Mouse (Mus musculus) bone marrow macrophage, adult 2 months (primary cell): ENCODE data around the gene Vars. TPM values are rescaled to one million over a fixed set of nuclear protein-coding genes. Genes with fewer than 3 reads are reported as not detected.

Experiments used
- H3K27ac ChIP-seq: 2 replicates; pipeline ENCODE4 v1.5.1; 2012; ENCODE audit warnings: low read depth, low read length; ENCODE audit not compliant: insufficient read depth
- H3K4me1 ChIP-seq: 2 replicates; pipeline ENCODE4 v1.6.1; 2012; ENCODE audit warnings: low read length; ENCODE audit not compliant: control insufficient read depth, insufficient read depth
- H3K4me3 ChIP-seq: 2 replicates; pipeline ENCODE4 v1.5.1; 2012; ENCODE audit warnings: mild to moderate bottlenecking, low read length, moderate library complexity; ENCODE audit not compliant: insufficient read depth
- CTCF ChIP-seq: IDR thresholded peaks from 2 replicates; pipeline ENCODE4 v1.5.1; 2012; ENCODE audit warnings: low read depth, mild to moderate bottlenecking, low read length, moderate library complexity
- POLR2A ChIP-seq: IDR thresholded peaks from 2 replicates; pipeline ENCODE4 v1.6.1; 2012; ENCODE audit warnings: mild to moderate bottlenecking, low read depth, low read length, borderline replicate concordance
- polyA plus RNA-seq: library from polyadenylated mRNA; stranded (reverse); fragments of >200 nt; gene quantifications from 2 replicates; pipeline ENCODE4 v1.2.4, GENCODE M21; 2012; ENCODE audit not compliant: missing spikeins, insufficient read depth, insufficient read length

The Vars gene
- polyA plus RNA-seq, 1 experiment: 35.2 TPM

DNA sequence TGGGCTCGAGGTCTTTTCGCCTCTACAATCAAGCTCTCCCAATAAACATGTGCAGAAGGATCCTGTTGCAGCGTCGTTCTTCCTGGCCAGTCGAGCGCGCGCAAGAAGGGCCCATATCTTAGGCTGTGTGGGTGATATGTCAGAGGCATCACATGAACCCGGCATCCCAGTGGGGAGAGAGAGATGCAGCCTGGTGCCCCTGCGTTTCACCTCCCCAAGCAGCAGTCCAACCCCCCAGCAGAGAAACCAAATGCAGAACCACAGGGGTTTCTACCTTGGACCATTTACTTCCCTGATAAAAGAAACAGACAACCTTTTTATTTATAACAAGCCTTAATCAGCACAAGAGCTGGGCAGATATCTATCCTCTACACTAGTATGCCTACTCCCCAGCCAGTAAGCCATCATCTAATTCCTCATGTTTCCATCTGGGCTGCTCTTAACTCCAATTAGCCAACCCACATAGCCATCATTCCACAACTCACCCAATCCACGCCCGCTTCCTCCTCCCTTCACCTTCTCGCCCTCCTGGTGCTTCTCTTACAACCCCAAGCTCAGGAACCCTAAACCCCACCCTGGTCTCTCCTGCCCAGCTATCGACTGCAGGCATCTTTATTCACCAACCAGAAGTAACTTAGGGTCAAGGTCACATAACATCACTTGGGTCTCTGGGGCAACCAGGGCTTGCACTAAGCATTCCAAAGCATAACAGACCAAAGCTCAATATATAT, 4.2 kb upstream of the Vars start:
- no peak overlapping the region for H3K27ac ChIP-seq
- H3K4me3 ChIP-seq: no peak overlapping the region
- H3K4me1 ChIP-seq: peaks cover 14% of the 10 kb centered on the region
- TF ChIP-seq POLR2A: no peak
- no peak for TF ChIP-seq CTCF

DNA sequence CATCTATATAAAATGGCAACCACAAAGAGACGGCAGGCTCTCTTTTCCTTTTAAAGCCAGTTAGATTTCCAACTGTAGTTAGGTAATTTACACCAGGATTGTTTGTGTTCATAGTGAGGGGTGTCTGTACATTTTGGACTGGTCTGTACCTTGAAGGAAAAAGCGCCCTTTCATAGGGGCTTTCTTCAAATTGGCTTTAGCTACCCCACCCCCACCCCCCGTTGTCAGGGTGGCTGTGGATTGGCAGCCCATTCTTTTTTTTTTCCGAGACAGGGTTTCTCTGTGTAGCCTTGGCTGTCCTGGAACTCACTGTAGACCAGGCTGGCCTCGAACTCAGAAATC, 3.7 kb upstream of the Vars start:
- no peak overlapping the region for H3K27ac ChIP-seq
- H3K4me3 ChIP-seq: no peak overlapping the region
- no peak for TF ChIP-seq CTCF
- TF ChIP-seq POLR2A: no peak
- peaks cover 14% of the 10 kb centered on the region for H3K4me1 ChIP-seq

- Histone ChIP-seq H3K4me3 (peak overlapping the region; percentile 68), H3K27ac (peak overlapping the region; percentile 95), H3K4me1 (peaks cover 21% of the 10 kb centered on the region)
- TF ChIP-seq POLR2A (0 out of 2 replicates have a peak, but pooled peaks have one; percentile 60), CTCF (no peak)
Observed at GRCm38 (mm10) chr17:34998526-34999430, 2.0 kb upstream of the Vars start.

DNA sequence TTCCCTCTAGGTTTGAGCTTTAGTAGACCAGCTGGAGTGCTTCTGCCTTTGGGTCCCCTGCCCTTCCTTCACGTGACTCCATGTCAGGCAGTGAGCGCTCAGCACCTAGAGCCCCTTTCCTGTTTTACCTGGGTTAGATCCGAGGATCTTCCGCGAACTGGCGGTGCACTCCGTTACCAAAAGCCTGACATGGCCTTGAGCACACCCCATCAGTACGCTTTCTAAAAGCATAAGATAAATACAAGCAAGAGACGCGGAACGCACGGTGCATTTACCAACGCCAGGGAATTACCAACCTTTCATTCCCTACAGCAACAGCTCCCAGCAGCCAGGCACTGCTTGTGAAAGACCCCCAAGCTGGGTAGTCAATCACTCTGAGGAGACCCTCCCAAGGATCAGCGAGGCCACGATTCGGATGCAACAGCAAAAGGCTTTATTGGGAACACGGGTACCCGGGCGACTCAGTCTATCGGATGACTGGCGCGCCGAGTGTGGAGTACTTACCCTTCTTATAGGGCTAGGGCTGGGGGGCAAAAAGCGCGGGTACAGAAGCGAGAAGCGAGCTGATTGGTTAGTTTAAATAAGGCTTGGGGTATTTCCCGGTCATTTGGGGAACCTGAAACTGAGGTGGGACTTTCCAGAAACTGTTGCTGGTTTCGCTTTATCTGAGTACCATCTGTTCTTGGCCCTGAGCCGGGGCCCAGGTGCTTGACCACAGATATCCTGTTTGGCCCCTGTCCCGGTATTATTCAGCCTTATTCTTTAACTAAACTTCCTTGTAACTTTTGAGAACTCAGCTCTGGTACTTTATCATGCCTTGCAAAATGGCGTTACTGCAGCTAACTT, 693 bp upstream of the Vars start:
- Histone ChIP-seq H3K27ac (peak overlapping the region; percentile 96), H3K4me1 (peaks cover 21% of the 10 kb centered on the region), H3K4me3 (peak overlapping the region; percentile 91)

- TF ChIP-seq POLR2A (no peak), CTCF (no peak)
- Histone ChIP-seq H3K4me3 (peak overlapping the region; percentile 91), H3K27ac (peak overlapping the region; percentile 96), H3K4me1 (peaks cover 21% of the 10 kb centered on the region)
Observed at GRCm38 (mm10) chr17:35001452-35002152, 815 bp downstream of the Vars start.

DNA sequence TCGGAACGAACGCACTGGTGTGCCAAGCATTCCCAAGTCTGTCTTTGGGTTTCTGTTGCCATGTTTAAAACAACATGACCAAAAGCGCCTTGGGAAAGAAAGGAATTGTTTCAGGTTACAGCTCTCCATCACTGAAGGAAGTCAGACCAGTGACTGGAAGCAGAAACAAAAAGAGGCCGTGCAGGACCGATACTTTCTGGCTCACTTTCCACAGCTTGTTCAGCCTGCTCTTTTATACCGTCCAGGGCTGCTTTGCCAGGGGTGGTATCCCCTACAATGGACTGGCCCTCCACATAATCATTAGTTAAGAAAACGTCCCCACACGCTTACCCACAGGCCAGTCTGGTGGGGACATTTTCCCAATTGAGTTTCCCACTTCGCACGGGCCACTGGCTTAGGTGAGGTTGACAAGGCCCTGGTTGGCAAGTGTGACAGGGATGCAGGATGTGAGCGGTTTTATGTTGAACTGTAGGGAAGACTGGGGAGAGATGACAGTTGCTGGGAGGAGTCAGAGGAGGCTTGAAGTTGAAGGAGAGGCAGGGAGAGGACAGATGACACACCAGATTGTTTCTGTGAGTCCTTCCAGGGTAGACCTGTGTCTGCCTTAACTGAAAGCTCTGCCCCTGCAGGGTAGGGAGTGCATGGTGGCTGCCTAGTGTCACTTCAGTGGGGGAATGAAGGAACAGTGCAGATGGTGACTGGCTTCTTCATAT, 1.5 kb downstream of the Vars start:
- peak overlapping the region; percentile 96 for H3K27ac ChIP-seq
- TF ChIP-seq POLR2A (no peak), CTCF (no peak)
- H3K4me3 ChIP-seq: peak overlapping the region; percentile 91
- H3K4me1 ChIP-seq: peaks cover 18% of the 10 kb centered on the region

- Histone ChIP-seq H3K4me3 (peak overlapping the region; percentile 91; the same call in 1 of the 2 replicates), H3K4me1 (peaks cover 10% of the 10 kb centered on the region), H3K27ac (no peak overlapping the region)
- no peak for TF ChIP-seq POLR2A
- no peak for TF ChIP-seq CTCF
Observed at GRCm38 (mm10) chr17:35003022-35003838, 2.4 kb downstream of the Vars start.

DNA sequence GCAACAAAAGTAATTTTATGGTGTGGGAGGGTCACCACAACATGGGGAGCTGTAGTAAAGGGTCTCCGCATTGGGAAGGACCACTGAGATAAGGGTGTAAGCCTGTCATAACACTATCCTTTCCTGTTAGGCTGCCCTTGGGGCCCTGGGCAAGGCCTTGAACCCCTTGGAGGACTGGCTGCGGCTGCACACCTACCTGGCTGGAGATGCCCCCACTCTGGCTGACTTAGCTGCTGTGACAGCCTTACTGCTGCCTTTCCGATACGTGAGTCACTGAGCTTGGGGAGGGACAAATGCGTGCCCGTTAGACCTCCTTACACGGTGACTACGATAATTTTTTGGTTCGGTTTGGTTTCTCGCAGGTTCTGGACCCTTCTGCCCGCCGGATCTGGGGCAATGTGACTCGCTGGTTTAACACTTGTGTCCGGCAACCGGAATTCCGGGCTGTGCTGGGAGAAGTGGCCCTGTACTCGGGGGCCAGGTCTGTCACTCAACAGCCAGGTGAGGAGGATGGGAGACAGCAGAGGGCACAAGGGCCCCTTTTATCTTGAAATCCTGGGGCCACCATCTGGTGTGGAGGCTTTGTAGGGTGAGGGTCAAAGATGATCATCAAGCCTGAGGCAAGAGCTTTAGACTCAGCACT, 3.4 kb downstream of the Vars start:
- TF ChIP-seq CTCF (no peak), POLR2A (no peak)
- no peak overlapping the region for H3K4me3 ChIP-seq

More for the DNA sequence above, 3.4 kb downstream of the Vars start:
- Histone ChIP-seq H3K4me1 (peaks cover 8% of the 10 kb centered on the region), H3K27ac (no peak overlapping the region)
